In the genomic region with DNA sequence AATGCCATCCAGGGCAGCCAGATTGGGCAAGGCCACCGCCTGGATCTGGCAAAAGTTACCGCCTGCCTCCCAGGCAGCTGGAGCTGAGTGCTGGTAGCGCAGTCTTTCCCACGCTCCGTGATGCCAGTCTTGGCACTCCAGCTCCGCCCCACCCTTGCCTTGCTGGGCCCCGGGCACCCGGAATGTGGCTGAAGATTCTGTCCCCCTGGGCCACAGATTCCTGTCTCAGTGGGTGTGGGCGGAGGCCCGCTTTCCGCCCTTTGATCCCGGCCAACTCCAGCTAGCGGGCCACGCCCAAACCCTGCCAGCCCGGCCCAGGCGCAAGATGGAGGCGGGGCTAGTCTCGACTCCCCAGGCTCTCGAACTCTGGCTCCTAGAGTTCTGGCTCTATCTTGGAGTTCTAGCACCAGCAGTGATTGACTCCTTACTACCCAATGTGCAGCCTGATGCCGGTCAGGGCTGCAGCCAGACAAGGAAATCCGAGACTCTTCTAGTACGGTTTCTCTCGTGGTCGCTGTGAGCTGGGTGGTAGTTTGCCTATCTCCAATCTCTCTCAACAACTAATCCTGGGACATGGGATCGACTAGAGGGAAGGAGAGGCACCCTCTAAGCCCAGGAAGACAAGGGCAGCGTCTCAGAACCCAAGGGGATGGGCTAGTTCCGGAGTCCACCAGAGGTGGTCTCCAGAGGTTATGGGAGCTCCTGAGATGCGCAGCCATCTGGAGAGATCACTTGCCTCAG, we compare ENCODE assay signal across 9 mouse cellular contexts. TPM values are rescaled to one million over a fixed set of nuclear protein-coding genes. Genes with fewer than 3 reads are reported as not detected.
DNase-seq lines count a peak whose midpoint lies in the region; ATAC-seq lines count a peak whose summit lies in the region.
"Had no signal": no experiment of that assay in that cellular context is flagged by ENCODE, and none has a peak within 500 bp of the region (broad histone marks: within the 10 kb centered on the region; RNA-seq: fewer than 3 reads in every experiment).

No protein-coding gene starts in this region.

- peak overlapping the region; percentile 33; the same call in 1 of the 2 replicates for H3K27ac ChIP-seq in brown adipose tissue, adult 24 weeks (replicated peaks; ENCODE audit: low read depth, low read length)
- H3K27ac ChIP-seq in hindbrain, embryonic 15.5 days (replicated peaks), result no peak overlapping the region
- H3K27ac ChIP-seq in limb, embryonic 15.5 days, result peak overlapping the region; percentile 7; the same call in 1 of the 2 replicates
- no peak overlapping the region for H3K27ac ChIP-seq in midbrain, embryonic 14.5 days (replicated peaks; ENCODE audit: low read depth, low read length)

- 6% methylated on average over 28 of the region's 28 CpGs for WGBS in hindbrain, embryonic 15.5 days
- WGBS in limb, embryonic 15.5 days, result 6% methylated on average over 28 of the region's 28 CpGs
- 4% methylated on average over 28 of the region's 28 CpGs for WGBS in midbrain, embryonic 14.5 days

- peaks cover 12% of the 10 kb centered on the region for H3K4me1 ChIP-seq in brown adipose tissue, adult 24 weeks (ENCODE audit: control insufficient read depth, insufficient read depth, insufficient read length, low read length)
- H3K4me1 ChIP-seq in hindbrain, embryonic 15.5 days (replicated peaks), result peaks cover 30% of the 10 kb centered on the region
- peaks cover 34% of the 10 kb centered on the region for H3K4me1 ChIP-seq in limb, embryonic 15.5 days
- peaks cover 10% of the 10 kb centered on the region; the same call in 1 of the 2 replicates for H3K4me1 ChIP-seq in midbrain, embryonic 14.5 days (ENCODE audit: control insufficient read depth, insufficient read depth, low read length)

- H3K4me3 ChIP-seq in brown adipose tissue, adult 24 weeks (ENCODE audit: insufficient read depth, low read depth, low read length), result peak overlapping the region; percentile 43
- peak overlapping the region; percentile 1; the same call in 1 of the 2 replicates for H3K4me3 ChIP-seq in hindbrain, embryonic 15.5 days
- peak overlapping the region; percentile 42 for H3K4me3 ChIP-seq in limb, embryonic 15.5 days
- no peak overlapping the region for H3K4me3 ChIP-seq in midbrain, embryonic 14.5 days (replicated peaks; ENCODE audit: low read depth, low read length)

- DNase-seq in cerebellum, postnatal 36 days, result peak; percentile 15 to 18
- no peak for DNase-seq in cerebellum, adult 11-12 months
- DNase-seq in gastrocnemius, postnatal 10 days, result peak; percentile 55
- peak; percentile 21 for DNase-seq in midbrain, embryonic 14.5 days
- no peak for DNase-seq in right cerebral cortex, postnatal 4 days

- peak; percentile 27; the same call in 1 of the 2 replicates for ATAC-seq in hindbrain, embryonic 15.5 days (ENCODE audit: low FRiP score, low read depth)
- no peak for ATAC-seq in limb, embryonic 15.5 days (ENCODE audit: insufficient number of reproducible peaks, low FRiP score, low TSS enrichment, low read depth)
- ATAC-seq in midbrain, embryonic 14.5 days (ENCODE audit: low FRiP score, low TSS enrichment), result no peak

- peaks cover 67% of the 10 kb centered on the region for H3K27me3 ChIP-seq in hindbrain, embryonic 15.5 days
- peaks cover 78% of the 10 kb centered on the region for H3K27me3 ChIP-seq in limb, embryonic 15.5 days
- H3K27me3 ChIP-seq in midbrain, embryonic 14.5 days (ENCODE audit: control insufficient read depth, insufficient read depth, low read length), result peaks cover 55% of the 10 kb centered on the region

- H3K9me3 ChIP-seq in hindbrain, embryonic 15.5 days, result no peaks in the 10 kb centered on the region
- no peaks in the 10 kb centered on the region for H3K9me3 ChIP-seq in limb, embryonic 15.5 days
- no peaks in the 10 kb centered on the region for H3K9me3 ChIP-seq in midbrain, embryonic 14.5 days (ENCODE audit: control insufficient read depth, low read length)

- H3K4me2 ChIP-seq in hindbrain, embryonic 15.5 days, result peak overlapping the region; percentile 68
- H3K4me2 ChIP-seq in limb, embryonic 15.5 days, result peak overlapping the region; percentile 85
- H3K4me2 ChIP-seq in midbrain, embryonic 14.5 days (ENCODE audit: low read length), result 0 out of 2 replicates have a peak overlapping the region, but pooled peaks have one; percentile 15

- no peak overlapping the region for H3K9ac ChIP-seq in hindbrain, embryonic 15.5 days
- H3K9ac ChIP-seq in limb, embryonic 15.5 days, result no peak overlapping the region
- no peak overlapping the region for H3K9ac ChIP-seq in midbrain, embryonic 14.5 days (replicated peaks; ENCODE audit: low read length)

- no peaks in the 10 kb centered on the region for H3K36me3 ChIP-seq in hindbrain, embryonic 15.5 days
- no peaks in the 10 kb centered on the region for H3K36me3 ChIP-seq in limb, embryonic 15.5 days
- H3K36me3 ChIP-seq in midbrain, embryonic 14.5 days (ENCODE audit: control insufficient read depth, insufficient read depth, low read length), result no peaks in the 10 kb centered on the region

RNA-seq across cellular contexts. Expression of gene Gpr132, which starts 8.5 kb away (rescaled TPM):
- not detected in 2 replicates for polyA plus RNA-seq in brown adipose tissue, adult 24 weeks (2012; ENCODE audit: insufficient read depth, insufficient read length, missing spikeins)
- under 1 TPM in 1 of 2 experiments, not detected in 1; 0.09 TPM for total RNA-seq in gastrocnemius, postnatal 10 days (2021)
- not detected in 2 replicates for polyA plus RNA-seq in hindbrain, embryonic 15.5 days (2015; fragmentation: Nextera tagmentation; extraction: Ambion mirVana)
- 0.20 and 0.41 TPM in 2 replicates for polyA plus RNA-seq in limb, embryonic 15.5 days (2015; fragmentation: Nextera tagmentation; extraction: Ambion mirVana)
- 0.08 TPM in 1 of 2 replicates, not detected in the other for polyA plus RNA-seq in midbrain, embryonic 14.5 days (2014; fragmentation: Nextera tagmentation; extraction: Ambion mirVana)
- total RNA-seq: left cerebral cortex, postnatal 36 days had no signal

RNA-seq across cellular contexts. Expression of gene Cdca4, which starts 47.3 kb away (rescaled TPM):
- 3.1 and 5.5 TPM in 2 replicates for polyA plus RNA-seq in brown adipose tissue, adult 24 weeks (2012; ENCODE audit: insufficient read depth, insufficient read length, missing spikeins)
- 10 to 100 TPM in 1 of 2 experiments, 1 to 10 TPM in 1; 9.4 to 12.0 TPM for total RNA-seq in gastrocnemius, postnatal 10 days (2021)
- polyA plus RNA-seq in hindbrain, embryonic 15.5 days (2015; fragmentation: Nextera tagmentation; extraction: Ambion mirVana), result 37.3 and 44.6 TPM in 2 replicates
- 105 TPM in 2 replicates for polyA plus RNA-seq in limb, embryonic 15.5 days (2015; fragmentation: Nextera tagmentation; extraction: Ambion mirVana)
- polyA plus RNA-seq in midbrain, embryonic 14.5 days (2014; fragmentation: Nextera tagmentation; extraction: Ambion mirVana), result 45.0 and 60.8 TPM in 2 replicates

RNA-seq across cellular contexts. Expression of gene Jag2, which starts 53.1 kb away (rescaled TPM):
- polyA plus RNA-seq in brown adipose tissue, adult 24 weeks (2012; ENCODE audit: insufficient read depth, insufficient read length, missing spikeins), result 2.2 and 3.2 TPM in 2 replicates
- total RNA-seq in gastrocnemius, postnatal 10 days (2021), result 10 to 100 TPM; 29.4 to 40.0 TPM
- polyA plus RNA-seq in hindbrain, embryonic 15.5 days (2015; fragmentation: Nextera tagmentation; extraction: Ambion mirVana), result 13.7 and 14.4 TPM in 2 replicates
- polyA plus RNA-seq in limb, embryonic 15.5 days (2015; fragmentation: Nextera tagmentation; extraction: Ambion mirVana), result 10.3 and 11.6 TPM in 2 replicates
- 15.1 and 18.5 TPM in 2 replicates for polyA plus RNA-seq in midbrain, embryonic 14.5 days (2014; fragmentation: Nextera tagmentation; extraction: Ambion mirVana)

Comparison
In these comparisons a context has a peak if more than half of its experiments do, and no peak if none do; other contexts are left out.
1. DNase-seq: peak in cerebellum, postnatal 36 days (2 of 2), gastrocnemius, postnatal 10 days (single experiment) and midbrain, embryonic 14.5 days (single experiment); none in cerebellum, adult 11-12 months (single experiment) and right cerebral cortex, postnatal 4 days (single experiment).
2. H3K27ac ChIP-seq: peak in brown adipose tissue, adult 24 weeks (single experiment) and limb, embryonic 15.5 days (single experiment); none in hindbrain, embryonic 15.5 days (single experiment) and midbrain, embryonic 14.5 days (single experiment).
3. H3K4me2 ChIP-seq: peak in every context shown above with its lines; median percentile 85 in limb, embryonic 15.5 days; 68 in hindbrain, embryonic 15.5 days; 15 in midbrain, embryonic 14.5 days.